In the genomic region with DNA sequence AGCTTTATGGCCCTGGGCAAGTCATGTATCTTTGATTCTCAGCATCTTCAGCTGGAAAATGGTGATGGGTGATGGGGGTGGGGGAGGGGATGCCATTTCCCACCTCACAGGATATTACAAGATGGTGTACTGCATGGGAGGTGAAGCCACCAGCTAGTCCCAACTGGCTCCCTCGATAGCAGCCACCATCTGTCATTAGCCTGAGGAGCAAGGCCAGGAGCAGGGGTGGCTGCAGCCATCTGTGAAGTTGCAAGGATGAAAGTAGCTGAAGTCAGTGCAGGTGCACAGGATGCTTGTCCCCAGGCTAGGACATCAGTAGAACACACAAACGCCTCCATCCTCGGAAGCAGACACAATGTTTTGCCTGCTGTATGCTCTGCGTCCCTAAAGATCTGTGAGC, we compare ENCODE assay signal across 18 mouse cellular contexts. TPM values are rescaled to one million over a fixed set of nuclear protein-coding genes. Genes with fewer than 3 reads are reported as not detected.
A peak's percentile ranks its signal among the peaks of the same experiment; 100 is the strongest.
DNase-seq lines count a peak whose midpoint lies in the region; ATAC-seq and TF ChIP-seq lines count a peak whose summit lies in the region.
"Had no signal": no experiment of that assay in that cellular context is flagged by ENCODE, and none has a peak within 500 bp of the region (broad histone marks: within the 10 kb centered on the region; RNA-seq: fewer than 3 reads in every experiment).

No protein-coding gene starts in this region.

- H3K9me3 ChIP-seq in forebrain, embryonic 11.5 days (ENCODE audit: control insufficient read depth, low read length): no peaks in the 10 kb centered on the region
- H3K9me3 ChIP-seq in hindbrain, embryonic 14.5 days (ENCODE audit: control insufficient read depth, low read length): no peaks in the 10 kb centered on the region
- H3K9me3 ChIP-seq in midbrain, postnatal 0 days (ENCODE audit: low read length): no peaks in the 10 kb centered on the region
- H3K9me3 ChIP-seq: liver, embryonic 15.5 days had no signal

- peak; percentile 59 to 72 for DNase-seq in cerebellum, postnatal 10 days
- no peak for DNase-seq in cerebellum, postnatal 4 days (ENCODE audit: low spot score in 2 of 2)
- no peak for DNase-seq in forebrain, embryonic 11.5 days (ENCODE audit: low spot score)
- no peak for DNase-seq in hindbrain, embryonic 14.5 days (ENCODE audit: low spot score)
- DNase-seq in midbrain, postnatal 0 days (ENCODE audit: low spot score): peak; percentile 36
- DNase-seq in frontal cortex, postnatal 36 days (ENCODE audit: low spot score in 2 of 2): no peak
- DNase-seq in gastrocnemius, postnatal 4 days (ENCODE audit: low spot score in 2 of 2): no peak
- no peak for DNase-seq in c-Kit-positive CD71-positive TER-119-positive erythroid progenitor cells, embryonic 14.5 days (ENCODE audit: low spot score)
- DNase-seq: adrenal gland, postnatal 36 days; heart, adult 2 months; heart, postnatal 36 days; kidney, adult 8-10 months; thymus, postnatal 25 days had no signal

- no peak overlapping the region for H3K4me2 ChIP-seq in forebrain, embryonic 11.5 days (ENCODE audit: low read depth, low read length, severe bottlenecking)
- H3K4me2 ChIP-seq in hindbrain, embryonic 14.5 days (replicated peaks): peak overlapping the region; percentile 36; the same call in 1 of the 2 replicates
- no peak overlapping the region for H3K4me2 ChIP-seq in midbrain, postnatal 0 days (ENCODE audit: low read depth, low read length, poor library complexity, severe bottlenecking)
- H3K4me2 ChIP-seq: liver, embryonic 15.5 days had no signal

- H3K4me1 ChIP-seq in forebrain, embryonic 11.5 days (replicated peaks; ENCODE audit: control insufficient read depth, insufficient read depth, low read length): peaks cover 22% of the 10 kb centered on the region; the same call in 1 of the 2 replicates
- peaks cover 82% of the 10 kb centered on the region for H3K4me1 ChIP-seq in hindbrain, embryonic 14.5 days (replicated peaks; ENCODE audit: control insufficient read depth, insufficient read depth, low read length)
- H3K4me1 ChIP-seq in midbrain, postnatal 0 days (ENCODE audit: insufficient read depth, low read length): peaks cover 48% of the 10 kb centered on the region
- H3K4me1 ChIP-seq: liver, embryonic 15.5 days had no signal

- peak; percentile 32; the same call in 1 of the 2 replicates for ATAC-seq in forebrain, embryonic 11.5 days (replicated peaks; ENCODE audit: low FRiP score)
- peak; percentile 15; the same call in 1 of the 2 replicates for ATAC-seq in hindbrain, embryonic 14.5 days (ENCODE audit: low FRiP score)
- no peak for ATAC-seq in midbrain, postnatal 0 days (ENCODE audit: low FRiP score)

- no peak overlapping the region for H3K4me3 ChIP-seq in forebrain, embryonic 11.5 days (ENCODE audit: low read depth, low read length)
- H3K4me3 ChIP-seq in hindbrain, embryonic 14.5 days (replicated peaks; ENCODE audit: low read length): no peak overlapping the region
- H3K4me3 ChIP-seq in midbrain, postnatal 0 days (ENCODE audit: low read depth, low read length): no peak overlapping the region
- H3K4me3 ChIP-seq: heart, adult 2 months; liver, embryonic 15.5 days had no signal

- no peaks in the 10 kb centered on the region for H3K36me3 ChIP-seq in forebrain, embryonic 11.5 days (ENCODE audit: control insufficient read depth, insufficient read depth, low read length)
- no peaks in the 10 kb centered on the region for H3K36me3 ChIP-seq in hindbrain, embryonic 14.5 days (replicated peaks; ENCODE audit: control insufficient read depth, insufficient read depth)
- H3K36me3 ChIP-seq in midbrain, postnatal 0 days (ENCODE audit: insufficient read depth, low read length): no peaks in the 10 kb centered on the region
- H3K36me3 ChIP-seq: liver, embryonic 15.5 days had no signal

- TF ChIP-seq CTCF in midbrain, postnatal 0 days (IDR thresholded peaks at IDR 0.05): no peak

- H3K27ac ChIP-seq in forebrain, embryonic 11.5 days (ENCODE audit: low read depth, low read length): peak overlapping the region; percentile 33; the same call in 1 of the 2 replicates
- H3K27ac ChIP-seq in hindbrain, embryonic 14.5 days: peak overlapping the region; percentile 92
- H3K27ac ChIP-seq in midbrain, postnatal 0 days (ENCODE audit: low read depth, low read length): peak overlapping the region; percentile 81
- H3K27ac ChIP-seq: heart, adult 2 months; liver, embryonic 15.5 days; macrophage had no signal

- no peaks in the 10 kb centered on the region for H3K27me3 ChIP-seq in forebrain, embryonic 11.5 days (ENCODE audit: control insufficient read depth, insufficient read depth, low read length)
- no peaks in the 10 kb centered on the region for H3K27me3 ChIP-seq in hindbrain, embryonic 14.5 days (ENCODE audit: control insufficient read depth, insufficient read depth, low read length)
- H3K27me3 ChIP-seq in midbrain, postnatal 0 days (ENCODE audit: insufficient read depth, low read length): no peaks in the 10 kb centered on the region

- peak overlapping the region; percentile 31; the same call in 1 of the 2 replicates for H3K9ac ChIP-seq in forebrain, embryonic 11.5 days (ENCODE audit: low read length)
- H3K9ac ChIP-seq in hindbrain, embryonic 14.5 days: peak overlapping the region; percentile 6; the same call in 1 of the 2 replicates
- H3K9ac ChIP-seq in midbrain, postnatal 0 days (replicated peaks; ENCODE audit: low read length, poor library complexity, severe bottlenecking): peak overlapping the region; percentile 45
- H3K9ac ChIP-seq: liver, embryonic 15.5 days had no signal

- 74% methylated on average over 4 of the region's 4 CpGs for WGBS in forebrain, embryonic 11.5 days
- 57% methylated on average over 4 of the region's 4 CpGs for WGBS in hindbrain, embryonic 14.5 days
- WGBS in midbrain, postnatal 0 days: 29% methylated on average over 4 of the region's 4 CpGs

RNA-seq across cellular contexts. Expression of a gene that starts 8.5 kb away (rescaled TPM):
- 22.0 and 26.1 TPM in 2 replicates for polyA plus RNA-seq in forebrain, embryonic 11.5 days (2014; fragmentation: Nextera tagmentation; extraction: Ambion mirVana)
- polyA plus RNA-seq in hindbrain, embryonic 14.5 days (2014; fragmentation: Nextera tagmentation; extraction: Ambion mirVana): 135 and 154 TPM in 2 replicates
- total RNA-seq in midbrain, postnatal 0 days (2014; rRNA removed): 434 and 507 TPM in 2 replicates
- 208 and 221 TPM in 2 replicates for polyA plus RNA-seq in midbrain, postnatal 0 days (2015; fragmentation: Nextera tagmentation; extraction: Ambion mirVana)
- total RNA-seq in gastrocnemius, postnatal 4 days (2021): under 1 TPM; 0.36 to 0.59 TPM
- total RNA-seq: adrenal gland, postnatal 36 days; common myeloid progenitor, adult 5-6 weeks; neutrophil, adult 5-6 weeks had no signal
- polyA plus RNA-seq: macrophage; stomach, embryonic 14.5 days had no signal

Comparison
In these comparisons a context has a peak if more than half of its experiments do, and no peak if none do; other contexts are left out.
1. DNase-seq: peak in cerebellum, postnatal 10 days (2 of 2) and midbrain, postnatal 0 days (single experiment); none in cerebellum, postnatal 4 days (0 of 2), forebrain, embryonic 11.5 days (single experiment), hindbrain, embryonic 14.5 days (single experiment), frontal cortex, postnatal 36 days (0 of 2), gastrocnemius, postnatal 4 days (0 of 2) and c-Kit-positive CD71-positive TER-119-positive erythroid progenitor cells, embryonic 14.5 days (single experiment).
2. H3K27ac ChIP-seq: peak in every context shown above with its lines; median percentile 92 in hindbrain, embryonic 14.5 days; 81 in midbrain, postnatal 0 days; 33 in forebrain, embryonic 11.5 days.
3. Peak in every context shown above with its lines, with median percentiles within 50 percentile points of each other: H3K9ac ChIP-seq.